Mouse (Mus musculus): ENCODE measurements at regions not wholly inside any gene's neighbourhood (a gene's known extent, or its start where the extent isn't known, plus 50 kb on each side); places are given as distances from the start of the nearest gene placed in this dataset.

DNA sequence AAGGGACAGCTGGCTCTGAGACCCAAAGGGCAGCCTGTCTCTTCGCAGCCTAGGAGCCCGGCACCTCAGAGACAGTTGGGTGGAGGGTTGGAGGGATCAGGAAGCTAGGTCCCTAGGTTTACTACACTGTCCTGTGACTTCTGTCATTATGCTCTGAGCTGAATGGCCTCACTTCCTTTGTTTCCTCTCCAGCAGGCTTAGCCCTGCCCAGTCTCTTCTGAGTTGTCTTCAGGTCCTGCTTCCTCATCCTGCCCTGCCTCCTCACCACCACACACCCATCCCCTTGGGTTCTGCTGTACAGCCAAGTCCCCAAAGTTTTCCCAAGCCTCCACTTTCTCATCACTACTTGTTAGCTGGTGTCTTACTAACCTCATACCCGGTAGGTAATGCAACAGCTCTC lies 122.7 kb upstream of the Ccdc122 start:
- WGBS: 80% methylated on average over 3 of the region's 3 CpGs
- Histone ChIP-seq H3K4me1 (peaks cover 17% of the 10 kb centered on the region; the same call in 1 of the 2 replicates), H3K36me3 (no peaks in the 10 kb centered on the region), H3K27me3 (no peaks in the 10 kb centered on the region), H3K9ac (no peak overlapping the region), H3K9me3 (no peaks in the 10 kb centered on the region), H3K27ac (no peak overlapping the region), H3K4me2 (no peak overlapping the region), H3K4me3 (no peak overlapping the region)
- peak; percentile 35; the same call in 1 of the 2 replicates for ATAC-seq (ENCODE audit: borderline replicate concordance, extremely low read depth, low FRiP score, low TSS enrichment)

DNA sequence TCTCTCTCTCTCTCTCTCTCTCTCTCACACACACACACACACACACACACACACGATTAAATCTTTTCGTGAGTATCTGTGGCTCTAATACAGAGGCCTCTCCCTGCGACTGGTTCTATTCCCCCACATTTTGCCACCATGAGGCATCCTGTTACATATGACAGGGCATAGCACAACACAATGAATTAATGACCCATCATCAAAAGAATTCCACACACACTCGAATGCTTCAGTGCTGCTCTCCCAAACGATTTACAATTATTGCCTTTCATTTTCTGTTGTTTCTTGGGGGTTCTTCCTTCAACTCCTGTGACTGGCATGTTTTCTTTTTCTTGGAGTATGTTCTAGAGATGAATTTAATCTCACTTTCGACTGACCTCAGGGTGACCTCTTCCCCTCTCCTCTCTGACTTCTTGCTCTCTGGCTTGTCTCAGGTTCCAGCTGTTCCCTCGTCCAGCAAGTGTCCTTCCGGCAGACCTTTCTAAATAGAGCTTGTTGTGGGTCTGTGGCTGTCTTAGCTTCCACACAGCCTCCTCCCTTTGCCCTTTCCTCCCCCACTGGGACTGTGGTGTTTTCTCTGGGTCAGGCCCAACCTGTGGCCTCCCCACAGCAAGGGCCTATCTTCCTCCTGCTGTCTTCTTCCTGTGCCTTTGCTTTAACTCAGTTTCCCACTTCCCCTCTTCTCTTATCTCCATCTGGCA lies 124.1 kb upstream of the Ccdc122 start:
- WGBS: 30% methylated on average over 8 of the region's 8 CpGs
- no peaks in the 10 kb centered on the region for H3K27me3 ChIP-seq
- no peak overlapping the region for H3K9ac ChIP-seq
- no peaks in the 10 kb centered on the region for H3K9me3 ChIP-seq
- H3K4me1 ChIP-seq: peaks cover 24% of the 10 kb centered on the region; the same call in 1 of the 2 replicates
- H3K4me3 ChIP-seq: no peak overlapping the region
- H3K4me2 ChIP-seq: no peak overlapping the region
- H3K27ac ChIP-seq: no peak overlapping the region
- no peaks in the 10 kb centered on the region for H3K36me3 ChIP-seq
- ATAC-seq (ENCODE audit: borderline replicate concordance, extremely low read depth, low FRiP score, low TSS enrichment): no peak

DNA sequence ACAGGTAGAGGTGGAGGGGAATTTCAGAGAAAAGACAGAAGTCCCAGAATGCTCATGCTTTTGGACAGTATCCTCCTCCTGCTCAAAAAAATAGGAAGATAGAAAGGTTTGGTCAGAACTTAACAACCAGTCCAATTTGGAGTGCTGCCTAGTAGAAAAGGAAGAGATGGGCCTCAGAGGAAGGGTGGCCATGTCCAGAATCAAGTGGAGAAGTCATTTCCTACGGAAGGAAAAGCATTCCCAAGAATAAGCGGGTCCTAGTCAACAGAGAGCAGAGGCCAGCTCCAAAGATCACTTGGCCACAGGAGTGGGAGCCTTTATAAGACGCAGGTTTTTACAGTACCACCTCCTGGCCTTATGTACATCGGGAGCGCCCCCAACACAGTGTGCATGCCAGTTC lies 125.3 kb upstream of the Ccdc122 start:
- no peak overlapping the region for H3K4me3 ChIP-seq
- no peaks in the 10 kb centered on the region for H3K27me3 ChIP-seq
- peaks cover 27% of the 10 kb centered on the region; the same call in 1 of the 2 replicates for H3K4me1 ChIP-seq
- no peak overlapping the region for H3K9ac ChIP-seq
- H3K36me3 ChIP-seq: no peaks in the 10 kb centered on the region
- no peak for ATAC-seq (ENCODE audit: borderline replicate concordance, extremely low read depth, low FRiP score, low TSS enrichment)
- WGBS: 76% methylated on average over 5 of the region's 5 CpGs
- H3K4me2 ChIP-seq: no peak overlapping the region
- H3K9me3 ChIP-seq: no peaks in the 10 kb centered on the region
- no peak overlapping the region for H3K27ac ChIP-seq

DNA sequence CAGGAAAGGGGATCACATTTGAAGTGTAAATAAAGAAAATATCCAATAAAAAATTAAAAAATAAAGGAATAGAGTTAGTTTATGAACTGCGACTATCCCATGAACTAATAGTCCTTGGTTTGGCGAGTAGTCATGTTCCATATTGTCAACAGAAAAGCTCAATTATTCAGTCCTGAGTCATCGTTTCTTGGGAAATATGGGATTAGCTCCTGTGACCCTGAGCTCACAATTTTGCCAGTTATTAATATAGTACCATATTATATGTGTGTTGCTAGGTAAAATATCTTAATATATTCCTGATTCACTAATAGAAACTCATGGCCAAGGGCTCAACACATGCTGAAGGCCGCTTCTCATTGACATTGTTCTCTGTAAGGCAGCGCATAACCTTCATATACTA lies 126.4 kb upstream of the Ccdc122 start:
- WGBS: 88% methylated on average over 5 of the region's 5 CpGs
- no peak overlapping the region for H3K4me3 ChIP-seq
- H3K4me1 ChIP-seq: peaks cover 27% of the 10 kb centered on the region; the same call in 1 of the 2 replicates
- H3K9me3 ChIP-seq: no peaks in the 10 kb centered on the region
- H3K27me3 ChIP-seq: no peaks in the 10 kb centered on the region
- H3K36me3 ChIP-seq: no peaks in the 10 kb centered on the region
- no peak overlapping the region for H3K27ac ChIP-seq
- no peak overlapping the region for H3K4me2 ChIP-seq
- no peak overlapping the region for H3K9ac ChIP-seq
- no peak for ATAC-seq (ENCODE audit: borderline replicate concordance, extremely low read depth, low FRiP score, low TSS enrichment)

- H3K9me3 ChIP-seq: no peaks in the 10 kb centered on the region
- peaks cover 25% of the 10 kb centered on the region; the same call in 1 of the 2 replicates for H3K4me1 ChIP-seq
- no peak overlapping the region for H3K27ac ChIP-seq
- ATAC-seq (ENCODE audit: borderline replicate concordance, extremely low read depth, low FRiP score, low TSS enrichment): no peak
- H3K27me3 ChIP-seq: no peaks in the 10 kb centered on the region
- H3K36me3 ChIP-seq: no peaks in the 10 kb centered on the region
- no peak overlapping the region for H3K4me3 ChIP-seq
- no peak overlapping the region for H3K4me2 ChIP-seq
- whole genome bisulfite sequencing: 56% methylated on average over 5 of the region's 5 CpGs
- no peak overlapping the region for H3K9ac ChIP-seq
Measured at GRCm38 (mm10) chr14:76907941-76908340, 128.6 kb upstream of the Ccdc122 start.

DNA sequence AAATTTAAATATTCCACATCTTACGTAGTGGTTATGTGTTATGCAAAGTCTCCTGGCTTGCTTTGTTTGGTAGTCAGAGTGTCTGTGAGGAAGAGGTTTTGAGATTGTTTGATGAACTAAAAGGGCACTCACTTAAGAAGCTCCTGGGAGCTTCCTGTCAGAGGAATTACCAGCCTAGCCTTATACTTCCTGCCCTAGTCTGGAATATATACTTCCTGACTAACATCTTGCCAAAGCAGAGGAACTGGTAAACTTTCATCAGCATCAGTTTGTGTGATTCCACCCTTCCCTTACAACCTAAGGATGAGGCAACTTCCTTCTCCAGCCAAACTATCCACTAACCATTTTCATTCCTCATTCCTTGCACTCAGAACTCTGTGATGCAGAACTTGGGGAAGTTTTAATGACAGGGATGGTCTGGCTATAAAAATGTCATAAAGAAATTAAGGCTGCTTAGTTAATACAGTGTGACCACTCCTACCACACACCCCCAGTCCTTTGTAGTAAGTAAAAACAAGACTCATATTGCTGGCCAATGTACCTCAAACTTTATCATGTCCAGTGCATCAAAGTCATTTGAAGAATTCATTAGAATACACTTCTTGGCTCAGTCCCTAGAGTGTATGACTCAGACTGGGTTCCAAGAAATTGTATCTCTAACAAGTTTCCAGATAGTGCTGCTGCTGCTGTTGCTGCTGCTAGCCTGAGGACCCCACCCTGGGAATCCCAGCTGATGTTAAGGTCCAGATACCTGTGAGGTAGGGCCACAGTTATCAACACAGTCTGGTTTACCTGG lies 133.4 kb upstream of the Ccdc122 start:
- H3K36me3 ChIP-seq: no peaks in the 10 kb centered on the region
- H3K4me1 ChIP-seq: peaks cover 19% of the 10 kb centered on the region; the same call in 1 of the 2 replicates
- H3K27me3 ChIP-seq: no peaks in the 10 kb centered on the region
- no peak overlapping the region for H3K4me3 ChIP-seq
- no peak overlapping the region for H3K27ac ChIP-seq
- no peak overlapping the region for H3K9ac ChIP-seq
- no peak overlapping the region for H3K4me2 ChIP-seq
- no peak for ATAC-seq (ENCODE audit: borderline replicate concordance, extremely low read depth, low FRiP score, low TSS enrichment)
- 34% methylated on average over 1 of the region's 1 CpGs for WGBS
- H3K9me3 ChIP-seq: no peaks in the 10 kb centered on the region

DNA sequence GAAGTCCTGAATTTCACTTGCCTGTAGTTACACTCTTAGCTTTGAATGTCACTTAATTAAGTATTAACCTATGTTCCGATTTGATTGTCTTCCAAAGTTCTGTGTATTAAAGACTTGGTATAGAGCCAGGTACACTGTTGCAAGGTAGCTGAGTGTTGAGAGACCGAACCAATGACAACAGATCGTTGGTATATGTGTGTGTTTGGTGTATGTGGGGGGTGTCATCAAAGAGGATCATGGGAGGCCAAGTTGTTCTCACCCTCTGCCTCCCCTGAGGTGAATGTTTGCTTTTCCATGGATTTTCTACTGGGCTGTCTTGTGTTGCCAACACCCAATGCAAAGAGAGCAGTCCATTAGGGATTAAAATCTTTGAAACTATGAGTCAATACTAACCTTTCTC lies 135.1 kb upstream of the Ccdc122 start:
- 82% methylated on average over 3 of the region's 3 CpGs for WGBS

GRCm38 (mm10) chr14:76899331-76899730 lies 137.2 kb upstream of the Ccdc122 start:
- H3K4me3 ChIP-seq: no peak overlapping the region
- H3K4me2 ChIP-seq: no peak overlapping the region
- H3K27me3 ChIP-seq: no peaks in the 10 kb centered on the region
- H3K4me1 ChIP-seq: peaks cover 13% of the 10 kb centered on the region; the same call in 1 of the 2 replicates
- H3K36me3 ChIP-seq: no peaks in the 10 kb centered on the region
- H3K9ac ChIP-seq: no peak overlapping the region
- H3K9me3 ChIP-seq: no peaks in the 10 kb centered on the region
- H3K27ac ChIP-seq: peak overlapping the region; percentile 77; the same call in 1 of the 2 replicates
- 4% methylated on average over 3 of the region's 3 CpGs for WGBS
- ATAC-seq (ENCODE audit: borderline replicate concordance, extremely low read depth, low FRiP score, low TSS enrichment): peak; percentile 72

More for the DNA sequence above, 135.1 kb upstream of the Ccdc122 start:
- ATAC-seq (ENCODE audit: borderline replicate concordance, extremely low read depth, low FRiP score, low TSS enrichment): no peak
- Histone ChIP-seq H3K9ac (no peak overlapping the region), H3K36me3 (no peaks in the 10 kb centered on the region), H3K4me3 (no peak overlapping the region), H3K4me2 (no peak overlapping the region), H3K4me1 (peaks cover 13% of the 10 kb centered on the region; the same call in 1 of the 2 replicates), H3K27me3 (no peaks in the 10 kb centered on the region), H3K27ac (no peak overlapping the region), H3K9me3 (no peaks in the 10 kb centered on the region)

- Histone ChIP-seq H3K27ac (no peak overlapping the region), H3K4me2 (no peak overlapping the region), H3K9me3 (no peaks in the 10 kb centered on the region), H3K36me3 (no peaks in the 10 kb centered on the region), H3K4me1 (peaks cover 18% of the 10 kb centered on the region), H3K4me3 (no peak overlapping the region), H3K27me3 (no peaks in the 10 kb centered on the region), H3K9ac (no peak overlapping the region)
- ATAC-seq (ENCODE audit: borderline replicate concordance, extremely low read depth, low FRiP score, low TSS enrichment): no peak
- WGBS: 64% methylated on average over 3 of the region's 3 CpGs
Measured at GRCm38 (mm10) chr14:76887708-76888107, 148.9 kb upstream of the Ccdc122 start.

GRCm38 (mm10) chr14:76887201-76887600 lies 149.4 kb upstream of the Ccdc122 start:
- Histone ChIP-seq H3K27ac (no peak overlapping the region), H3K4me3 (no peak overlapping the region), H3K27me3 (no peaks in the 10 kb centered on the region), H3K9me3 (no peaks in the 10 kb centered on the region), H3K4me1 (peaks cover 23% of the 10 kb centered on the region), H3K9ac (no peak overlapping the region), H3K36me3 (no peaks in the 10 kb centered on the region), H3K4me2 (no peak overlapping the region)
- ATAC-seq (ENCODE audit: borderline replicate concordance, extremely low read depth, low FRiP score, low TSS enrichment): no peak
- 48% methylated on average over 3 of the region's 3 CpGs for WGBS

GRCm38 (mm10) chr14:76883231-76883651 lies 153.3 kb upstream of the Ccdc122 start:
- Histone ChIP-seq H3K9ac (no peak overlapping the region), H3K4me2 (peak overlapping the region; percentile 3; the same call in 1 of the 2 replicates), H3K4me1 (peaks cover 20% of the 10 kb centered on the region), H3K4me3 (no peak overlapping the region), H3K27ac (peak overlapping the region; percentile 48), H3K27me3 (no peaks in the 10 kb centered on the region), H3K9me3 (no peaks in the 10 kb centered on the region), H3K36me3 (no peaks in the 10 kb centered on the region)
- peak; percentile 55; the same call in 1 of the 2 replicates for ATAC-seq (ENCODE audit: borderline replicate concordance, extremely low read depth, low FRiP score, low TSS enrichment)
- WGBS: 43% methylated on average over 3 of the region's 3 CpGs

DNA sequence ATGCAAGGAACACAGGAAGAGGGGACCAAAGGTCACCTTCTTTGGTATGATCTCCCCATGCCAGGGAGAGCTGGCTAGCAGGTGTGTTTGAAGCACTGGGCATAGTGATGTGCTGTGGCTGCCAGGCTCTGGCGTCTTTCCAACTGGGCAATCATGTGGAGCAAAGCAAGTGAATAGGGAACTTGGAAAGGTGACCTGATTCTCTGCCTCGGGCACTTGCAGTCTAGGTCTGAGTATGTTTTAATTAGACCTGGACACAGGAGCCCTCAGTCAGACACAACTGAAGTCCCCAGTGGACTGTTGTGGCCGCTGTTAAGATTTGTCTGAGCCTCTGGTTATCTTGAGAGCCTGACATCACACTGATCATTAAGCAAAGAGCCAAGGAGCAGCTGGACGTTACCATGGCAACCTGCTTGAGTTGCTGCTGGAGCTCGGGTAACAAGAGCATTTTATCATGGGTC lies 153.8 kb upstream of the Ccdc122 start:
- peak; percentile 73; the same call in 1 of the 2 replicates for ATAC-seq (ENCODE audit: borderline replicate concordance, extremely low read depth, low FRiP score, low TSS enrichment)
- H3K4me3 ChIP-seq: no peak overlapping the region
- no peaks in the 10 kb centered on the region for H3K36me3 ChIP-seq
- no peaks in the 10 kb centered on the region for H3K9me3 ChIP-seq
- H3K4me2 ChIP-seq: peak overlapping the region; percentile 3; the same call in 1 of the 2 replicates
- 8% methylated on average over 5 of the region's 5 CpGs for WGBS
- H3K4me1 ChIP-seq: peaks cover 20% of the 10 kb centered on the region
- H3K27ac ChIP-seq: peak overlapping the region; percentile 48
- H3K9ac ChIP-seq: no peak overlapping the region
- no peaks in the 10 kb centered on the region for H3K27me3 ChIP-seq

All from lung, embryonic 15.5 days (tissue).